ENCODE assay signal across 8 mouse cellular contexts in genomic region chr3:104788561-104789311, GRCm38 (mm10). TPM values are rescaled to one million over a fixed set of nuclear protein-coding genes. Genes with fewer than 3 reads are reported as not detected.
DNase-seq lines count a peak whose midpoint lies in the region; ATAC-seq and TF ChIP-seq lines count a peak whose summit lies in the region.

No protein-coding gene starts in this region.

- no peaks in the 10 kb centered on the region for H3K9me3 ChIP-seq in ES-E14 (ENCODE audit: control insufficient read depth, insufficient read depth, low read depth, low read length)
- H3K9me3 ChIP-seq in forebrain, embryonic 16.5 days (ENCODE audit: control insufficient read depth, low read length) = no peaks in the 10 kb centered on the region

- TF ChIP-seq CTCF in layer of hippocampus, adult 2 months (conservative IDR thresholded peaks at IDR 0.05) = peak; percentile 79

- ATAC-seq in forebrain, embryonic 16.5 days = peak; percentile 80

- peaks cover 20% of the 10 kb centered on the region for H3K36me3 ChIP-seq in ES-E14 (ENCODE audit: control insufficient read depth, insufficient read depth, low read length, poor library complexity, severe bottlenecking)
- H3K36me3 ChIP-seq in forebrain, embryonic 16.5 days (ENCODE audit: control insufficient read depth, insufficient read depth) = no peaks in the 10 kb centered on the region

- under 1% methylated on average over 40 of the region's 52 CpGs for whole genome bisulfite sequencing in forebrain, embryonic 16.5 days

- no peak for DNase-seq in ES-E14 (ENCODE audit: low read depth, low spot score)
- DNase-seq in cerebellum, adult 11 months = peak; percentile 32
- DNase-seq in heart, postnatal 36 days = peak; percentile 85 to 93
- peak; percentile 46 to 52 for DNase-seq in layer of hippocampus, adult 2 months (ENCODE audit: low spot score in 2 of 2)
- peak; percentile 93 for DNase-seq in lung, postnatal 10 days
- peak; percentile 79 for DNase-seq in ovary, postnatal 10 days (ENCODE audit: low spot score)
- DNase-seq in urinary bladder, postnatal 25 days (ENCODE audit: low spot score) = peak; percentile 72

- H3K4me1 ChIP-seq in ES-E14 (ENCODE audit: control insufficient read depth in 2 of 2, insufficient read depth in 2 of 2, low read length in 2 of 2, poor library complexity in 1 of 2) = peaks cover 11 to 28% of the 10 kb centered on the region in 2 experiments
- peaks cover 18% of the 10 kb centered on the region for H3K4me1 ChIP-seq in forebrain, embryonic 16.5 days (replicated peaks; ENCODE audit: control insufficient read depth, insufficient read depth, low read length)

- peak overlapping the region; percentile 95 for H3K4me2 ChIP-seq in forebrain, embryonic 16.5 days (ENCODE audit: low read length)

- intact Hi-C loops in heart, postnatal 36 days (cut with DNase I) = loop anchor here (1.0 to 2.0 kb wide), 4 partner anchors 7 to 270 kb away; partner anchors contain the start of genes Capza1, Fam19a3, Ppm1j and St7l

- in situ Hi-C loops in ES-E14 (cut with MboI; ENCODE audit: low sequenced_read_pairs in 2 of 2, unreplicated experiment in 2 of 2) = no loop called here

- H3K9ac ChIP-seq in ES-E14 (ENCODE audit: insufficient read depth, low read depth, low read length, poor library complexity, severe bottlenecking) = peak overlapping the region; percentile 76
- H3K9ac ChIP-seq in forebrain, embryonic 16.5 days (replicated peaks; ENCODE audit: low read depth, low read length) = peak overlapping the region; percentile 67

- no peak overlapping the region for H3K27ac ChIP-seq in ES-E14 (ENCODE audit: insufficient read depth, low read depth, low read length, poor library complexity, severe bottlenecking)
- peak overlapping the region; percentile 29; the same call in 1 of the 2 replicates for H3K27ac ChIP-seq in forebrain, embryonic 16.5 days (ENCODE audit: low read length)
- H3K27ac ChIP-seq in layer of hippocampus, adult 2 months = peak overlapping the region; percentile 79

- H3K27me3 ChIP-seq in forebrain, embryonic 16.5 days (replicated peaks; ENCODE audit: control insufficient read depth, insufficient read depth, low read length) = peaks cover 8% of the 10 kb centered on the region; the same call in 1 of the 2 replicates

- H3K4me3 ChIP-seq in ES-E14 (ENCODE audit: insufficient read depth in 1 of 2, low read depth in 1 of 2, low read length in 2 of 2, poor library complexity in 1 of 2, severe bottlenecking in 1 of 2) = peak overlapping the region; percentile 79 to 96
- H3K4me3 ChIP-seq in forebrain, embryonic 16.5 days (replicated peaks; ENCODE audit: low read length) = peak overlapping the region; percentile 58
- H3K4me3 ChIP-seq in layer of hippocampus, adult 2 months = peak overlapping the region; percentile 61

TF ChIP-seq in ES-E14, 5 proteins besides CTCF, POLR2A, EP300 and RAD21:
- 0 out of 2 replicates have a peak, but pooled peaks have one; percentile 33 for TF ChIP-seq ZC3H11A (IDR thresholded peaks at IDR 0.05; ENCODE audit: borderline replicate concordance, low read depth, low read length)
- TF ChIP-seq ZNF384 (IDR thresholded peaks at IDR 0.05; ENCODE audit: low read depth, low read length) = no peak

RNA-seq across cellular contexts. Expression of gene Rhoc, which starts 0.6 kb away (rescaled TPM):
- 70.9 and 99.9 TPM in 2 replicates for total RNA-seq in ES-E14 (2012; rRNA removed)
- polyA plus RNA-seq in forebrain, embryonic 16.5 days (2015; fragmentation: Nextera tagmentation; extraction: Ambion mirVana) = 41.1 and 47.7 TPM in 2 replicates
- 100 to 1,000 TPM in 1 of 2 experiments, 10 to 100 TPM in 1; 93.1 to 100 TPM for total RNA-seq in heart, postnatal 36 days (2021)
- total RNA-seq in layer of hippocampus, adult 2 months (2021) = 10 to 100 TPM; 22.8 to 24.9 TPM

RNA-seq across cellular contexts. Expression of gene Fam19a3, which starts 7.1 kb away (rescaled TPM):
- 0.13 and 0.16 TPM in 2 replicates for total RNA-seq in ES-E14 (2012; rRNA removed)
- 0.16 and 0.17 TPM in 2 replicates for polyA plus RNA-seq in forebrain, embryonic 16.5 days (2015; fragmentation: Nextera tagmentation; extraction: Ambion mirVana)
- 1 to 10 TPM; 2.2 to 2.4 TPM for total RNA-seq in heart, postnatal 36 days (2021)
- not detected for total RNA-seq in layer of hippocampus, adult 2 months (2021)

RNA-seq across cellular contexts. Expression of gene Ppm1j, which starts 7.9 kb away (rescaled TPM):
- 25.7 and 49.6 TPM in 2 replicates for total RNA-seq in ES-E14 (2012; rRNA removed)
- polyA plus RNA-seq in forebrain, embryonic 16.5 days (2015; fragmentation: Nextera tagmentation; extraction: Ambion mirVana) = 1.8 and 2.3 TPM in 2 replicates
- 10 to 100 TPM; 24.0 to 26.2 TPM for total RNA-seq in heart, postnatal 36 days (2021)
- total RNA-seq in layer of hippocampus, adult 2 months (2021) = under 1 TPM in 1 of 2 experiments, not detected in 1; 0.46 TPM

RNA-seq across cellular contexts. Expression of gene Mov10, which starts 29.6 kb away (rescaled TPM):
- 37.5 and 55.5 TPM in 2 replicates for total RNA-seq in ES-E14 (2012; rRNA removed)
- 7.5 and 8.7 TPM in 2 replicates for polyA plus RNA-seq in forebrain, embryonic 16.5 days (2015; fragmentation: Nextera tagmentation; extraction: Ambion mirVana)
- 1 to 10 TPM; 4.8 to 8.0 TPM for total RNA-seq in heart, postnatal 36 days (2021)
- total RNA-seq in layer of hippocampus, adult 2 months (2021) = 10 to 100 TPM; 10.2 to 11.0 TPM

Comparison
In these comparisons a context has a peak if more than half of its experiments do, and no peak if none do; other contexts are left out.
1. RNA of gene Ppm1j, which starts 7.9 kb away (total RNA-seq): 24.0 to 26.2 TPM in heart, postnatal 36 days and 25.7 to 49.6 TPM in ES-E14; 0.46 TPM in layer of hippocampus, adult 2 months; every median in the first group is over 10 times any median in the second.
2. Peak in every context shown above with its lines, with median percentiles within 50 percentile points of each other: H3K4me3 ChIP-seq.